Mouse (Mus musculus) bone marrow, adult 2 months (tissue): ENCODE measurements around the gene Tmem41a. TPM values are rescaled to one million over a fixed set of nuclear protein-coding genes. Genes with fewer than 3 reads are reported as not detected.
A peak's percentile ranks its signal among the peaks of the same experiment; 100 is the strongest.
"Not testable (repeated sequence)": the region's sequence is repeated elsewhere in the genome, so short reads cannot be mapped to it uniquely, and the experiment has no call there.

Experiments
- H3K27ac ChIP-seq: fragments of 200-500 bp; 2 replicates; pipeline ENCODE4 v1.5.1; 2012; ENCODE audit warnings: low read depth, mild to moderate bottlenecking, control low read depth, inconsistent platforms, low read length; ENCODE audit not compliant: control insufficient read depth, poor library complexity, insufficient read depth
- H3K4me1 ChIP-seq: fragments of 200-500 bp; 2 replicates; pipeline ENCODE4 v1.6.1; 2011; ENCODE audit warnings: low read length; ENCODE audit not compliant: control insufficient read depth, insufficient read depth
- H3K4me3 ChIP-seq: fragments of 200-500 bp; replicated peaks from 2 replicates; pipeline ENCODE3; 2011; ENCODE audit warnings: mild to moderate bottlenecking, low read depth, low read length, control low read depth; ENCODE audit not compliant: control insufficient read depth
- CTCF ChIP-seq: fragments of 200-500 bp; IDR thresholded peaks from 2 replicates; pipeline ENCODE4 v1.5.1; 2011; ENCODE audit warnings: low read length, control low read depth; ENCODE audit not compliant: control insufficient read depth, insufficient read depth
- POLR2A ChIP-seq: fragments of 200-500 bp; IDR thresholded peaks from 2 replicates; pipeline ENCODE4 v1.6.1; 2011; ENCODE audit warnings: low read depth, mild to moderate bottlenecking, control low read depth, low read length, borderline replicate concordance; ENCODE audit not compliant: control insufficient read depth
- WGBS: fragments of 180-500 bp; shearing (Covaris S2); methylation state at CpG from one replicate; pipeline ENCODE4 v1.1.7; 2018; 5-methylcytosine and 5-hydroxymethylcytosine counted together
- polyA plus RNA-seq: library from polyadenylated mRNA; stranded (reverse); fragments of >200 nt; gene quantifications from 2 replicates; pipeline ENCODE4 v1.2.4, GENCODE M21; 2011; ENCODE audit warnings: low replicate concordance; ENCODE audit not compliant: missing spikeins, insufficient read depth, insufficient read length

Tmem41a gene
- 11.9 and 15.0 TPM in 2 replicates for polyA plus RNA-seq

GRCm38 (mm10) chr16:21946761-21947715 is at the start of gene Tmem41a:
TSS of gene Tmem41a (minus strand) at chr16:21947552.
- Histone ChIP-seq H3K27ac (peak within 1 kb of the TSS; percentile 63), H3K4me3 (peak within 1 kb of the TSS; percentile 89), H3K4me1 (peaks cover 2% of the 10 kb centered on the region)
- peak; percentile 60; the same call in 1 of the 2 replicates for TF ChIP-seq POLR2A
- no peak for TF ChIP-seq CTCF
- WGBS: 2% methylated on average over 63 of the region's 63 CpGs

GRCm38 (mm10) chr16:21996402-21996801 is 49.0 kb upstream of the Tmem41a start:
- Histone ChIP-seq H3K4me3 (no peak overlapping the region), H3K27ac (peak overlapping the region; percentile 28; the same call in 1 of the 2 replicates)

GRCm38 (mm10) chr16:21995304-21995703 is 48.0 kb upstream of the Tmem41a start, which contains the start of gene Liph:
TSS of gene Liph (minus strand) at chr16:21995663.
- 18% methylated on average over 16 of the region's 16 CpGs for WGBS

More at GRCm38 (mm10) chr16:21996402-21996801, 49.0 kb upstream of the Tmem41a start:
- WGBS: 41% methylated on average over 4 of the region's 4 CpGs
- TF ChIP-seq POLR2A (no peak), CTCF (no peak)
- H3K4me1 ChIP-seq: no peaks in the 10 kb centered on the region; the same call in 1 of the 2 replicates

GRCm38 (mm10) chr16:21991774-21992173 is 44.4 kb upstream of the Tmem41a start:
- no peak for TF ChIP-seq CTCF
- no peak for TF ChIP-seq POLR2A
- no peaks in the 10 kb centered on the region; the same call in 1 of the 2 replicates for H3K4me1 ChIP-seq
- whole genome bisulfite sequencing: 79% methylated on average over 2 of the region's 2 CpGs
- H3K4me3 ChIP-seq: no peak overlapping the region
- H3K27ac ChIP-seq: no peak overlapping the region

More at GRCm38 (mm10) chr16:21995304-21995703, 48.0 kb upstream of the Tmem41a start, which contains the start of gene Liph:
- Histone ChIP-seq H3K4me1 (no peaks in the 10 kb centered on the region; the same call in 1 of the 2 replicates), H3K27ac (peak within 1 kb of the TSS; percentile 28), H3K4me3 (no peak within 1 kb of the TSS)
- TF ChIP-seq CTCF: no peak
- TF ChIP-seq POLR2A: no peak

- H3K4me1 ChIP-seq, H3K4me3 ChIP-seq, H3K27ac ChIP-seq: not testable (repeated sequence)
Measured at GRCm38 (mm10) chr16:21990893-21991292, 43.5 kb upstream of the Tmem41a start.

- no peaks in the 10 kb centered on the region for H3K4me1 ChIP-seq
- no peak overlapping the region for H3K27ac ChIP-seq
- 67% methylated on average over 5 of the region's 5 CpGs for WGBS
- no peak overlapping the region for H3K4me3 ChIP-seq
- TF ChIP-seq POLR2A (no peak), CTCF (no peak)
Measured at GRCm38 (mm10) chr16:21987956-21988355, 40.6 kb upstream of the Tmem41a start.

- H3K4me3 ChIP-seq: no peak overlapping the region
- 69% methylated on average over 3 of the region's 3 CpGs for WGBS
- no peak overlapping the region for H3K27ac ChIP-seq
- no peak for TF ChIP-seq POLR2A
- no peak for TF ChIP-seq CTCF
- no peaks in the 10 kb centered on the region for H3K4me1 ChIP-seq
Measured at GRCm38 (mm10) chr16:21986191-21986590, 38.8 kb upstream of the Tmem41a start.

GRCm38 (mm10) chr16:21984091-21984490 is 36.7 kb upstream of the Tmem41a start:
- H3K4me1 ChIP-seq: no peaks in the 10 kb centered on the region
- TF ChIP-seq POLR2A (no peak), CTCF (no peak)

More at GRCm38 (mm10) chr16:21984091-21984490, 36.7 kb upstream of the Tmem41a start:
- WGBS: 91% methylated on average over 12 of the region's 12 CpGs
- no peak overlapping the region for H3K27ac ChIP-seq
- no peak overlapping the region for H3K4me3 ChIP-seq
